Mouse (Mus musculus): ENCODE data around the gene Nkx2-2.

GRCm38 (mm10) chr2:147186261-147186681 is 7.8 kb downstream of the Nkx2-2 start:
- TF ChIP-seq POLR2A (IDR thresholded peaks at IDR 0.05; ENCODE audit: extremely low read depth, insufficient read depth, low read length) (no peak), CTCF (IDR thresholded peaks at IDR 0.05; ENCODE audit: low read depth, low read length) (no peak)
